Mouse (Mus musculus) limb, embryonic 11.5 days (tissue): ENCODE data around the gene Paxip1. TPM values are rescaled to one million over a fixed set of nuclear protein-coding genes. Genes with fewer than 3 reads are reported as not detected.

ENCODE experiments used
- ATAC-seq: fragments of 200-750 bp; cut with Nextera tagmentation; 2 replicates; pipeline ENCODE4 v1.8.0; 2017; ENCODE audit warnings: low read depth; ENCODE audit not compliant: insufficient number of reproducible peaks, low FRiP score, low TSS enrichment
- DNase-seq: peaks from one replicate; pipeline ENCODE4 v3.0.0-alpha.2; 2015; ENCODE audit warnings: low spot score
- H3K27ac ChIP-seq: fragments of 300-500 bp; sonication (generic); replicated peaks from 2 replicates; pipeline ENCODE4 v1.5.1; 2014; ENCODE audit warnings: low read depth, mild to moderate bottlenecking, low read length
- H3K27me3 ChIP-seq: fragments of 300-500 bp; sonication (generic); 2 replicates; pipeline ENCODE4 v1.6.1; 2014; ENCODE audit warnings: mild to moderate bottlenecking, low read length, mixed read lengths; ENCODE audit not compliant: control insufficient read depth, insufficient read depth
- H3K36me3 ChIP-seq: fragments of 300-500 bp; sonication (generic); 2 replicates; pipeline ENCODE4 v1.6.1; 2014; ENCODE audit warnings: mild to moderate bottlenecking, low read length, moderate library complexity, mixed read lengths; ENCODE audit not compliant: control insufficient read depth, insufficient read depth
- H3K4me1 ChIP-seq: fragments of 300-500 bp; sonication (generic); 2 replicates; pipeline ENCODE4 v1.6.1; 2014; ENCODE audit warnings: low read length, mixed read lengths; ENCODE audit not compliant: control insufficient read depth, insufficient read depth
- H3K4me2 ChIP-seq: fragments of 300-500 bp; sonication (generic); 2 replicates; pipeline ENCODE4 v1.6.1; 2014; ENCODE audit warnings: low read depth, mild to moderate bottlenecking, moderate library complexity; ENCODE audit not compliant: severe bottlenecking
- H3K4me3 ChIP-seq: fragments of 300-500 bp; sonication (generic); 2 replicates; pipeline ENCODE4 v1.5.1; 2014; ENCODE audit warnings: low read depth, low read length
- H3K9ac ChIP-seq: fragments of 300-500 bp; sonication (generic); 2 replicates; pipeline ENCODE4 v1.6.1; 2014; ENCODE audit warnings: mild to moderate bottlenecking, low read length
- H3K9me3 ChIP-seq: fragments of 300-500 bp; sonication (generic); 2 replicates; pipeline ENCODE4 v1.6.1; 2016; ENCODE audit warnings: low read length; ENCODE audit not compliant: control insufficient read depth
- WGBS: fragments of 180-500 bp; shearing (Covaris S2); extraction: QIAGEN DNeasy Blood & Tissue Kit; methylation state at CpG from one replicate; pipeline ENCODE4 v1.1.7; 2014; 5-methylcytosine and 5-hydroxymethylcytosine counted together
- polyA plus RNA-seq: library from polyadenylated mRNA; unstranded; fragments of >200 nt; fragmentation: Nextera tagmentation; extraction: Ambion mirVana; gene quantifications from 2 replicates; pipeline ENCODE4 v1.2.1, GENCODE M21; 2014

Gene Paxip1
- polyA plus RNA-seq, result 53.8 and 61.0 TPM in 2 replicates

GRCm38 (mm10) chr5:27791303-27792172 lies at the start of gene Paxip1:
TSS of gene Paxip1 (minus strand) at chr5:27791691.
- Histone ChIP-seq H3K4me2 (peak within 1 kb of the TSS; percentile 61), H3K4me1 (peaks cover 8% of the 10 kb centered on the region; the same call in 1 of the 2 replicates), H3K36me3 (peaks cover 13% of the 10 kb centered on the region), H3K27me3 (no peaks in the 10 kb centered on the region), H3K27ac (peak within 1 kb of the TSS; percentile 89), H3K9ac (peak within 1 kb of the TSS; percentile 90), H3K9me3 (no peaks in the 10 kb centered on the region), H3K4me3 (peak within 1 kb of the TSS; percentile 68)
- under 1% methylated on average over 70 of the region's 73 CpGs for WGBS
- DNase-seq (peak; percentile 97), ATAC-seq (peak; percentile 97)

- DNase-seq (no peak), ATAC-seq (no peak)
- Histone ChIP-seq H3K36me3 (no peaks in the 10 kb centered on the region), H3K4me1 (no peaks in the 10 kb centered on the region), H3K27me3 (peaks cover 10% of the 10 kb centered on the region), H3K9ac (no peak overlapping the region), H3K4me3 (no peak overlapping the region), H3K27ac (no peak overlapping the region), H3K4me2 (no peak overlapping the region), H3K9me3 (no peaks in the 10 kb centered on the region)
- WGBS, result 57% methylated on average over 4 of the region's 4 CpGs
Observed at GRCm38 (mm10) chr5:27838061-27838460, 46.6 kb upstream of the Paxip1 start.

DNA sequence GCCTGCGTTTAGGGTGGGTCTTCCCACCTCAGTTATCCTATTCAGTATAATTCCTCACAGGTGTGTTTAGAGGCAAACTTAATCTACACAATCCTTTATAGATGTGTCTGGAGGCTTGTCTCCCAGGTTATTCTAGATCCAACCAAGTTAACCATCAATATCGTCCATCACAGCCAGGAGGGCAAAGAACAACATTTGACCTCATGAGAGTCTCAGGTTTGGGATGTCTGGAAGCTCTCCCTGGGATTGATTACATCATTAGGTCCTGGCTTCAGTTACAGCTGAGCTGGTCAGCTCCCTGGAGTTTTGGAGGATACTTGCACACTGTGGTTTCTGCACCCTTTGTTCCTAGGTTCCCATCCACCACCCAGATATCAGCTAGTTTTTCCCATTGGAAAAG lies 43.6 kb upstream of the Paxip1 start:
- 81% methylated on average over 2 of the region's 2 CpGs for WGBS

GRCm38 (mm10) chr5:27827971-27828370 lies 36.5 kb upstream of the Paxip1 start:
- Histone ChIP-seq H3K9ac (no peak overlapping the region), H3K4me2 (no peak overlapping the region), H3K4me1 (no peaks in the 10 kb centered on the region), H3K9me3 (no peaks in the 10 kb centered on the region), H3K36me3 (no peaks in the 10 kb centered on the region), H3K27me3 (no peaks in the 10 kb centered on the region), H3K4me3 (no peak overlapping the region), H3K27ac (no peak overlapping the region)
- WGBS, result 39% methylated on average over 7 of the region's 7 CpGs
- ATAC-seq (no peak), DNase-seq (no peak)

More for the DNA sequence above, 43.6 kb upstream of the Paxip1 start:
- ATAC-seq (no peak), DNase-seq (no peak)
- no peak overlapping the region for H3K4me3 ChIP-seq
- no peaks in the 10 kb centered on the region for H3K27me3 ChIP-seq
- H3K4me2 ChIP-seq, result no peak overlapping the region
- H3K9ac ChIP-seq, result no peak overlapping the region
- H3K9me3 ChIP-seq, result no peaks in the 10 kb centered on the region
- no peaks in the 10 kb centered on the region for H3K36me3 ChIP-seq
- no peaks in the 10 kb centered on the region for H3K4me1 ChIP-seq
- no peak overlapping the region for H3K27ac ChIP-seq

- Histone ChIP-seq H3K4me1 (no peaks in the 10 kb centered on the region), H3K27me3 (no peaks in the 10 kb centered on the region), H3K4me3 (no peak overlapping the region), H3K27ac (no peak overlapping the region), H3K4me2 (no peak overlapping the region), H3K9ac (no peak overlapping the region), H3K9me3 (no peaks in the 10 kb centered on the region), H3K36me3 (no peaks in the 10 kb centered on the region)
- DNase-seq, result no peak
- ATAC-seq, result no peak
- 92% methylated on average over 6 of the region's 6 CpGs for WGBS
Observed at GRCm38 (mm10) chr5:27821161-27821560, 29.7 kb upstream of the Paxip1 start.

- Histone ChIP-seq H3K27me3 (no peaks in the 10 kb centered on the region), H3K27ac (no peak overlapping the region), H3K4me3 (no peak overlapping the region), H3K9ac (no peak overlapping the region), H3K4me1 (no peaks in the 10 kb centered on the region), H3K36me3 (no peaks in the 10 kb centered on the region), H3K4me2 (no peak overlapping the region), H3K9me3 (no peaks in the 10 kb centered on the region)
- no peak for DNase-seq
- no peak for ATAC-seq
- 55% methylated on average over 3 of the region's 3 CpGs for WGBS
Observed at GRCm38 (mm10) chr5:27818840-27819672, 27.6 kb upstream of the Paxip1 start.

GRCm38 (mm10) chr5:27814282-27814681 lies 22.8 kb upstream of the Paxip1 start:
- ATAC-seq (no peak), DNase-seq (no peak)
- Histone ChIP-seq H3K36me3 (no peaks in the 10 kb centered on the region), H3K4me2 (no peak overlapping the region), H3K27ac (no peak overlapping the region), H3K27me3 (no peaks in the 10 kb centered on the region), H3K4me3 (no peak overlapping the region), H3K9ac (no peak overlapping the region), H3K9me3 (no peaks in the 10 kb centered on the region), H3K4me1 (no peaks in the 10 kb centered on the region)
- 91% methylated on average over 2 of the region's 2 CpGs for WGBS

DNA sequence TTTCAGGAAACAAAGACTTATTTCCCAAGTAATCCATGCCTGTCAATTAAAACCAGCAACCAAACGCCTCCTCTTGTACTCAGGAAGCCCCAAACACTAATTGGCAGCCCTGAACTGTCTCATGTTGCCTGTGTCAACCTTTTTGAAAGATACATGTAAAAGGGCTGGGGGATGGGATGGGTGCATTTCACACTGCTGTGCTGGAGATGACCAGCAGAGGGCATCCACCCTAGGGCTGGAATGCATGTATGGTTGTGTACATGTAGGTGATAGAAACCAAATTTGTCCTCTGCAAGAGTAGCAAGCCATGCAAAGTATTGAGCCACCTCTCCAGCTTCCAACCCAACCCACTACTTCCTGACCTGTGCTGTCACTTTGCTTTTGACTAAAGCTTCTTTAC lies 2.4 kb upstream of the Paxip1 start:
- Histone ChIP-seq H3K9ac (no peak overlapping the region), H3K4me1 (peaks cover 8% of the 10 kb centered on the region; the same call in 1 of the 2 replicates), H3K27me3 (no peaks in the 10 kb centered on the region), H3K4me3 (no peak overlapping the region), H3K27ac (no peak overlapping the region), H3K36me3 (no peaks in the 10 kb centered on the region), H3K9me3 (no peaks in the 10 kb centered on the region), H3K4me2 (no peak overlapping the region)
- 28% methylated on average over 1 of the region's 1 CpGs for WGBS
- ATAC-seq (no peak), DNase-seq (peak; percentile 75)
